Mouse (Mus musculus) erythroblast, embryonic 14.5 days (primary cell): ENCODE results near the gene Gm38431.

Experiments used
- GATA1 ChIP-seq: IDR thresholded peaks from 2 replicates; pipeline ENCODE4 v1.6.1; 2012; ENCODE audit warnings: low read length, inconsistent platforms, mixed read lengths
- TAL1 ChIP-seq: IDR thresholded peaks from 3 replicates; pipeline ENCODE4 v1.6.1; 2012; ENCODE audit warnings: low read length, inconsistent platforms, mixed read lengths

GRCm38 (mm10) chr9:21026849-21027248 is 64.9 kb downstream of the Gm38431 start:
- TF ChIP-seq GATA1 (no peak), TAL1 (no peak)
